Mouse (Mus musculus) left cerebral cortex, adult 11 months (tissue): ENCODE measurements at regions not wholly inside any gene's neighbourhood (a gene's known extent, or its start where the extent isn't known, plus 50 kb on each side); places are given as distances from the start of the nearest gene placed in this dataset.

Source experiments
- DNase-seq: peaks from one replicate; pipeline ENCODE4 v3.0.0; 2022; ENCODE audit warnings: low spot score

GRCm38 (mm10) chr13:85773848-85774247, 272.9 kb downstream of the Cox7c start:
- DNase-seq: no peak

- no peak for DNase-seq
Observed at GRCm38 (mm10) chr13:85771027-85771681, 275.6 kb downstream of the Cox7c start.

- peak; percentile 2 for DNase-seq
Observed at GRCm38 (mm10) chr13:85770538-85770937, 276.2 kb downstream of the Cox7c start.

DNA sequence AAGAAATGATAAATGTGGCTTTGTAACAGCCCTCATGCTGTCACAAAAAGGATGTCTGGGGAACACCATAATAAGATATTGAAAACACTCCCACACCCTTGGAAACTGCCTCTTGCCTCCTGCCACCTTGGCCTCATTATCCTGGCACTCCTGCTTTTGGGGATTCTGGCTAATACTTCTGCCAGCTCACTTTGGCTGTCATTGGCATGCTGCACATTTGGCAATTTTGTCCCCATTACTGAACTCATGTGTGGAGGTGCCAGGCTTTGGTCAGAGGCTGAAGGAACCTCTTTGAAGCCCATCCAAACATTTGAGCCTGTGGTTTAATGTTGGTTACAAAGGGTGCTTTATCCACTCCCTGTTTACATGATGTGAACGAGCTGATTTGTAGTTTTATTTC, 278.2 kb downstream of the Cox7c start:
- DNase-seq: no peak

DNA sequence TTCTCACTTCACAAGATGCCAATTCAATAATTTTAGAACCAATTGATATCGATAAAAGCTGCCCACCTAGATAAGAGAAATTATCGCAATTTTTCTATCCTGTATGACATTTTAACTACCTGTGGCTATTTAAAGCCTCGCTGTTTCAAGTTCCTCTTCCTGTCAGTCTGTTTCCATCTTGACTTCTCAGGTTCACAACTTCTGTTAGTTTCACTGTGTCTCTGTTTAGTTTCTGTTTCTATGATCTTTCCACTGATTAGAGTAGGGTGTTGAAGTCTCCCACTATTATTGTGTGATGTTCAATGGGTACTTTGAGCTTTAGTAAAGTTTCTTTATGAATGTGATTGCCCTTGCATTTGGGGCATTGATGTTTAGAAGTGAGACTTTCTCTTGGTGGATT, 322.1 kb downstream of the Cox7c start:
- no peak for DNase-seq

- DNase-seq: no peak
Observed at GRCm38 (mm10) chr13:85724105-85724504, 322.6 kb downstream of the Cox7c start.

GRCm38 (mm10) chr13:85720314-85720713, 326.4 kb downstream of the Cox7c start:
- DNase-seq: no peak

DNA sequence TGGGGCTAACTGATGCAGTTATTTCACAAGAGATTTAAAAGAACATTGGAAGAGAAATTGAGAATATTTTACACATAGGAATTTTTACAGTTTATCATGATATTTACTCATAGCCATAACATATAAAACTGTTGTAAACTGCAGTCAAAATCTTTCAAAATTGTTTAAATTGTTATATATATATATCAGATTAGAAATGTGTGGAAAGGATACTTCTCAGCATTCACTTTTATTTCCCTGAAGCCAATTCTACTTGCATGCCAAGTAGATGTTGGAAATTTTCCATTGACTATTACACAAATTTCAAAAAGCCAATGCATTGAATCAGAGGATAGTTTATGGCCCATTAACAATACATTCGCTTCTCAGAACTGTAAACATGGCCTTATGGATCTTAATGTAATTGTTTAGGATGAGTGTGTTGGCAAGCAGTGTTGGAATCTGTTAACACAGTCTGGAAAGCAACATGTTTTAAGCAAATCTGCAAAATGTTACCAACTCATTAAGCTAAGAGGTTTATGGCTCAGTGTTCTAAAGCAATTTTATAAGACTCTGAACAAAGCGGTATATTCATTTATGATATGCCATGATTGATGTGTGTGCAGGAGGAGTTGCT, 330.7 kb downstream of the Cox7c start:
- no peak for DNase-seq

DNA sequence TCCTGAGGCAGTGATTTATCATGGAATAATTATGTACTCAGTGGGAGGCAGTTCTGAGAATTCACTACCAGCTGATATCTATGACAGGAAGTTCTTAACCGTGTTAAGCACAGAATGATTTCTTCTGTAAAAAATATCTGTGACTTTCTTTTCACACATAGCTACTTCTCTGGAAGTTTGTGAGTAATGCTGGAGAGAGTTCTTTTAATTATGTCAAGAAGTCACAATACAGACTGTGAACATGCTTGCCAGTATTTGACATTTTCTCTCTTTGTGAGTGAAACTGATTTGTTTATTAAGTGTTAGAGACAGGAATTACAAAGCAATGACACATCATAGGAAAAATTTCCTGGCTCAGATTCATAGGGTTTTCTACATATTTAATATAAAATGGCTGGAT, 354.3 kb downstream of the Cox7c start:
- DNase-seq: no peak
